Mouse (Mus musculus) telencephalon, adult 2 months (tissue): ENCODE measurements around the gene Ccdc38.

Experiments used
- DNase-seq: peaks from one replicate; pipeline ENCODE4 v3.0.0-alpha.2; 2011; ENCODE audit warnings: low read depth, low spot score

Ccdc38 gene

GRCm38 (mm10) chr10:93609236-93609635 is 68.8 kb downstream of the Ccdc38 start:
- no peak for DNase-seq

GRCm38 (mm10) chr10:93610896-93611295 is 70.5 kb downstream of the Ccdc38 start:
- DNase-seq: no peak

- no peak for DNase-seq
These were observed 71.1 kb downstream of the Ccdc38 start for GRCm38 (mm10) chr10:93611419-93612007.

GRCm38 (mm10) chr10:93614850-93615249 is 74.4 kb downstream of the Ccdc38 start:
- no peak for DNase-seq

GRCm38 (mm10) chr10:93620438-93621179 is 80.2 kb downstream of the Ccdc38 start:
- no peak for DNase-seq

GRCm38 (mm10) chr10:93623725-93624124 is 83.3 kb downstream of the Ccdc38 start:
- no peak for DNase-seq

GRCm38 (mm10) chr10:93624151-93624550 is 83.7 kb downstream of the Ccdc38 start:
- DNase-seq: no peak

- no peak for DNase-seq
These were observed 89.9 kb downstream of the Ccdc38 start for GRCm38 (mm10) chr10:93630310-93630709.

GRCm38 (mm10) chr10:93632086-93632485 is 91.7 kb downstream of the Ccdc38 start:
- no peak for DNase-seq

GRCm38 (mm10) chr10:93633563-93633962 is 93.1 kb downstream of the Ccdc38 start:
- DNase-seq: no peak
